Mouse (Mus musculus): ENCODE data around the gene Ptgs2. TPM values are rescaled to one million over a fixed set of nuclear protein-coding genes. Genes with fewer than 3 reads are reported as not detected.

The Ptgs2 gene
- total and polyA plus RNA-seq, 2 experiments from 2014 or later = 0.05 to 1.7 TPM

DNA sequence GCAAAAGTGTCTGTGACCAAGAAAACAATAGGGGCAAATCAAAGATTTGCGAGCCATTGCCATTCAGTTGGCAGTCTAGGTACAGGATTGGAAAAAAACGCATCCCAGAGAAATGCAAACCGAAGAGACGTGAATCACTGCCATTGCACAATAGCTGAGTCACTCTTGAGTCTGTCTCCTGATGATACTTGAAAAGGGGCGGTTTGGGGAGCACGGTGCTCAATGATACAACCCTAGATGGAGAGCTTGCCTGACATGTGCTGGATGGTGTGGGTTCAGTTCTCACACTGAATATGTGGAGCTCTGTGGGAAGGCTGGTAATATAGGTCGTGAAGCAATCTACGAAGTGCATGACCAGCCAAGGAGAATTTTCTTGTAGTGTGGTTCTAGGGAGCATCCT lies 45.2 kb downstream of the Ptgs2 start:
- TF ChIP-seq CTCF (IDR thresholded peaks at IDR 0.05; ENCODE audit: low read depth) (no peak), EP300 (IDR thresholded peaks at IDR 0.05; ENCODE audit: low read depth) (no peak)
- Histone ChIP-seq H3K4me1 (ENCODE audit: control insufficient read depth, insufficient read depth) (no peaks in the 10 kb centered on the region), H3K9me3 (replicated peaks; ENCODE audit: control insufficient read depth, low read length) (no peaks in the 10 kb centered on the region), H3K27ac (ENCODE audit: low read depth) (no peak overlapping the region), H3K36me3 (replicated peaks; ENCODE audit: control insufficient read depth, insufficient read depth, low read length) (no peaks in the 10 kb centered on the region), H3K4me2 (ENCODE audit: low read depth, low read length) (no peak overlapping the region), H3K9ac (replicated peaks; ENCODE audit: low read depth, low read length) (no peak overlapping the region), H3K27me3 (ENCODE audit: control insufficient read depth, insufficient read depth, low read length) (no peaks in the 10 kb centered on the region), H3K4me3 (ENCODE audit: low read depth, low read length) (no peak overlapping the region)
- DNase-seq (ENCODE audit: low spot score) (no peak), ATAC-seq (ENCODE audit: insufficient read depth, low read depth) (no peak)
- WGBS = 80% methylated on average over 8 of the region's 8 CpGs

DNA sequence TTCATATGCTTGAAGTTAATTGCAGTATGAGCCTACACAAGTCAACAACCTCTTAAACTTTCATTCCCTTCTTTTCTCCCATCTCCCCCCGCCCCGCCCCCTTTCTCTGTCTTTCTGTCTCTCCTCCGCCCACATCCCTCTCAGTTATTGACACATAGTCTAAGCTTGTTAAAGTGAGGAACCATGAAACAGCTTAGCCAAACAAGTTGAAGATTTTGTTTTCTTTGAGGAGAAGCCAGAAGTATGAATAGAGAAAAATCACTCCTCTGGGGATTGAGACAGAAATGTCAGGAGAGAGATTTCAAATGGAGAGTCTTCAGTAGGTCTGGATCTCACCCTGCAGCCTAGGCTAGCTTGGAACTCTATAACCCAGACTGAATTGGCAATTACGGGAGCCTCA lies 47.4 kb downstream of the Ptgs2 start:
- DNase-seq (ENCODE audit: low spot score) (no peak), ATAC-seq (ENCODE audit: insufficient read depth, low read depth) (no peak)
- no peaks in the 10 kb centered on the region for H3K36me3 ChIP-seq (replicated peaks; ENCODE audit: control insufficient read depth, insufficient read depth, low read length)
- no peak overlapping the region for H3K9ac ChIP-seq (replicated peaks; ENCODE audit: low read depth, low read length)
- no peaks in the 10 kb centered on the region for H3K27me3 ChIP-seq (ENCODE audit: control insufficient read depth, insufficient read depth, low read length)
- TF ChIP-seq EP300 (IDR thresholded peaks at IDR 0.05; ENCODE audit: low read depth) (no peak), CTCF (IDR thresholded peaks at IDR 0.05; ENCODE audit: low read depth) (no peak)
- no peak overlapping the region for H3K4me3 ChIP-seq (ENCODE audit: low read depth, low read length)
- no peaks in the 10 kb centered on the region for H3K4me1 ChIP-seq (ENCODE audit: control insufficient read depth, insufficient read depth)
- 88% methylated on average over 4 of the region's 4 CpGs for WGBS
- H3K9me3 ChIP-seq (replicated peaks; ENCODE audit: control insufficient read depth, low read length) = no peaks in the 10 kb centered on the region
- no peak overlapping the region for H3K27ac ChIP-seq (ENCODE audit: low read depth)
- H3K4me2 ChIP-seq (ENCODE audit: low read depth, low read length) = no peak overlapping the region

DNA sequence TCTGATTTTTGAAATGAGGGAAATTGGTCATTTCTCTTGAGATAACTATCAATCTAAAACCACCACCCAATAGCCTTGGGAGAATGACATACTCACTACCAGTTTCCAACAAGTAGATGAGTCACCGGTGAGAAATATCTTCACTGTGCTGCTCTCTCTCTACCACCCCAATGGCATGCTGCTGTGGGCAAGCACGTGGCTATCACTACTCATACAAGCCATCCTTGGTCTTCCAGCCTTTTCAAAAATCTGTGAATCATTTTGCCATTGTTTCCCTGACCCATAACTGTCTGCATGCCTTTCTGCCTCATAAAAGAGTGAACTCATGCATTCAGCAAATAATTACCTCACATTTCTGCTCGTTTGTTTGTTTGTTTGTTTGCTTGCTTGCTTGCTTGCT lies 51.6 kb downstream of the Ptgs2 start:
- Histone ChIP-seq H3K4me1 (ENCODE audit: control insufficient read depth, insufficient read depth) (no peaks in the 10 kb centered on the region), H3K4me3 (ENCODE audit: low read depth, low read length) (no peak overlapping the region), H3K36me3 (replicated peaks; ENCODE audit: control insufficient read depth, insufficient read depth, low read length) (no peaks in the 10 kb centered on the region), H3K27me3 (ENCODE audit: control insufficient read depth, insufficient read depth, low read length) (no peaks in the 10 kb centered on the region), H3K27ac (ENCODE audit: low read depth) (no peak overlapping the region), H3K4me2 (ENCODE audit: low read depth, low read length) (no peak overlapping the region), H3K9ac (replicated peaks; ENCODE audit: low read depth, low read length) (no peak overlapping the region), H3K9me3 (replicated peaks; ENCODE audit: control insufficient read depth, low read length) (no peaks in the 10 kb centered on the region)
- ATAC-seq (ENCODE audit: insufficient read depth, low read depth) (no peak), DNase-seq (ENCODE audit: low spot score) (no peak)
- TF ChIP-seq EP300 (IDR thresholded peaks at IDR 0.05; ENCODE audit: low read depth) (no peak), CTCF (IDR thresholded peaks at IDR 0.05; ENCODE audit: low read depth) (no peak)
- 56% methylated on average over 3 of the region's 3 CpGs for WGBS

Small RNA genes within 50 kb of the gene (microRNA-seq; reads per million reads assigned to microRNA genes)
- not detected for gene Gm44329

Other genes starting within 250 kb of the Ptgs2 start
- 2.4 and 5.9 TPM in 2 replicates for gene Pla2g4a, start 138.7 kb upstream of the Ptgs2 start, total RNA-seq (2014; rRNA removed; ENCODE audit: low replicate concordance)
- gene Pla2g4a, start 138.7 kb upstream of the Ptgs2 start, polyA plus RNA-seq (2015; fragmentation: Nextera tagmentation; extraction: Ambion mirVana) = 2.8 and 3.1 TPM in 2 replicates
- gene Pdc, start 219.4 kb downstream of the Ptgs2 start, total RNA-seq (2014; rRNA removed; ENCODE audit: low replicate concordance) = not detected in 2 replicates
- gene Pdc, start 219.4 kb downstream of the Ptgs2 start, polyA plus RNA-seq (2015; fragmentation: Nextera tagmentation; extraction: Ambion mirVana) = not detected in 2 replicates